In the genomic region with DNA sequence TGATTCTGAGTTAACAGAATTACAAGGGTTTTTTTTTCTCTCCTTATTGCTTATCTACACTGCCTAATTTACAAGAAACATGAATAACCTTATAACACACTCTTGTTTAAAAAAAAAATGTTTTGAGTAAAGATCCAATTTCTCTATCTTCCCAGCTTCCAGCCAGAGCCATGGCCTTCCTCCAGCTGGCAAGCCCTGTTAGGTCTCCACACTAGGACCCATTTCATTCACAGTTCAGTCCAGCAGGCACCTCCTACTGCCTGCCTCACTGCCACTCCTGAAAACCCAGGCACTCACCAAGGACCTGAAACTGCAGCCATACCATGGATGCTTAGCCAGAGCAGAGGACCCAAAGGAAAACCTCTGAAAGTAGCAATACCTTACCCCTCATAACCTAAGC, we compare ENCODE assay signal across 10 mouse cellular contexts. TPM values are rescaled to one million over a fixed set of nuclear protein-coding genes. Genes with fewer than 3 reads are reported as not detected.
DNase-seq lines count a peak whose midpoint lies in the region; TF ChIP-seq lines count a peak whose summit lies in the region.
"Had no signal": no experiment of that assay in that cellular context is flagged by ENCODE, and none has a peak within 500 bp of the region (broad histone marks: within the 10 kb centered on the region; RNA-seq: fewer than 3 reads in every experiment).

No protein-coding gene starts in this region.

- intact Hi-C loops in heart, postnatal 10 days (cut with DNase I), result no loop called here
- intact Hi-C loops in left cerebral cortex, postnatal 4 days (cut with DNase I), result no loop called here
- intact Hi-C loops in left cerebral cortex, adult 2 months (cut with DNase I), result no loop called here
- intact Hi-C loops in heart, postnatal 36 days (cut with DNase I), result no loop called here

- no peak for TF ChIP-seq CTCF in left cerebral cortex, adult 2 months (IDR thresholded peaks at IDR 0.05)

- H3K27ac ChIP-seq in heart, embryonic 10.5 days, result no peak overlapping the region
- H3K27ac ChIP-seq in left cerebral cortex, adult 2 months, result no peak overlapping the region
- H3K27ac ChIP-seq: embryonic facial prominence, embryonic 10.5 days; neural tube, embryonic 12.5 days had no signal

- H3K27me3 ChIP-seq in heart, embryonic 10.5 days (ENCODE audit: insufficient read depth, poor library complexity, severe bottlenecking), result no peaks in the 10 kb centered on the region
- H3K27me3 ChIP-seq: neural tube, embryonic 12.5 days had no signal

- no peaks in the 10 kb centered on the region for H3K36me3 ChIP-seq in heart, embryonic 10.5 days
- H3K36me3 ChIP-seq: embryonic facial prominence, embryonic 10.5 days; neural tube, embryonic 12.5 days had no signal

- no peak overlapping the region for H3K4me3 ChIP-seq in heart, embryonic 10.5 days
- H3K4me3 ChIP-seq in left cerebral cortex, adult 2 months, result no peak overlapping the region
- H3K4me3 ChIP-seq: embryonic facial prominence, embryonic 10.5 days; neural tube, embryonic 12.5 days had no signal

- peak; percentile 35 to 38 for DNase-seq in heart, postnatal 10 days
- DNase-seq in heart, embryonic 10.5 days (ENCODE audit: low spot score), result no peak
- DNase-seq in left cerebral cortex, postnatal 4 days, result peak; percentile 42
- no peak for DNase-seq in left cerebral cortex, adult 2 months (ENCODE audit: extremely low spot score in 1 of 2, low spot score in 2 of 2)
- DNase-seq in NIH3T3 (ENCODE audit: low read depth), result peak; percentile 74
- DNase-seq in heart, postnatal 36 days, result peak; percentile 18 to 29
- no peak for DNase-seq in thymus, postnatal 0 days (ENCODE audit: low spot score)
- DNase-seq: gastrocnemius, postnatal 14 days had no signal

- H3K9me3 ChIP-seq in heart, embryonic 10.5 days, result no peaks in the 10 kb centered on the region
- H3K9me3 ChIP-seq: neural tube, embryonic 12.5 days had no signal

- peaks cover 41% of the 10 kb centered on the region for H3K4me1 ChIP-seq in heart, embryonic 10.5 days

RNA-seq across cellular contexts. Expression of a gene that starts 31.9 kb away (rescaled TPM):
- total RNA-seq in heart, postnatal 10 days (2021), result 10 to 100 TPM in 1 of 2 experiments, 1 to 10 TPM in 1; 9.5 to 11.9 TPM
- 49.0 and 76.0 TPM in 2 replicates for polyA plus RNA-seq in heart, embryonic 10.5 days (2016; fragmentation: Nextera tagmentation; extraction: Ambion mirVana)
- 10 to 100 TPM; 13.7 to 16.1 TPM for total RNA-seq in left cerebral cortex, postnatal 4 days (2021)
- 10 to 100 TPM; 25.5 to 31.0 TPM for total RNA-seq in left cerebral cortex, adult 2 months (2021)
- total RNA-seq in heart, postnatal 36 days (2021), result 1 to 10 TPM; 3.9 to 5.6 TPM
- 17.0 and 18.4 TPM in 2 replicates for polyA plus RNA-seq in thymus, postnatal 0 days (2015; fragmentation: Nextera tagmentation; extraction: Ambion mirVana)

RNA-seq across cellular contexts. Expression of a gene that starts 57.7 kb away (rescaled TPM):
- total RNA-seq in heart, postnatal 10 days (2021), result 100 to 1,000 TPM; 356 to 364 TPM
- polyA plus RNA-seq in heart, embryonic 10.5 days (2016; fragmentation: Nextera tagmentation; extraction: Ambion mirVana), result 677 and 708 TPM in 2 replicates
- total RNA-seq in left cerebral cortex, postnatal 4 days (2021), result 100 to 1,000 TPM; 355 to 388 TPM
- 100 to 1,000 TPM; 168 to 210 TPM for total RNA-seq in left cerebral cortex, adult 2 months (2021)
- total RNA-seq in heart, postnatal 36 days (2021), result 100 to 1,000 TPM; 313 to 343 TPM
- 1,259 and 1,312 TPM in 2 replicates for polyA plus RNA-seq in thymus, postnatal 0 days (2015; fragmentation: Nextera tagmentation; extraction: Ambion mirVana)

Comparison
In these comparisons a context has a peak if more than half of its experiments do, and no peak if none do; other contexts are left out.
1. DNase-seq: peak in heart, postnatal 10 days (2 of 2), left cerebral cortex, postnatal 4 days (single experiment), NIH3T3 (single experiment) and heart, postnatal 36 days (2 of 2); none in heart, embryonic 10.5 days (single experiment), left cerebral cortex, adult 2 months (0 of 2) and thymus, postnatal 0 days (single experiment).